Mouse (Mus musculus): ENCODE results near the gene Spata17. TPM values are rescaled to one million over a fixed set of nuclear protein-coding genes. Genes with fewer than 3 reads are reported as not detected.

The Spata17 gene
- polyA plus RNA-seq, 1 experiment from 2014 or later, result 0.86 TPM

DNA sequence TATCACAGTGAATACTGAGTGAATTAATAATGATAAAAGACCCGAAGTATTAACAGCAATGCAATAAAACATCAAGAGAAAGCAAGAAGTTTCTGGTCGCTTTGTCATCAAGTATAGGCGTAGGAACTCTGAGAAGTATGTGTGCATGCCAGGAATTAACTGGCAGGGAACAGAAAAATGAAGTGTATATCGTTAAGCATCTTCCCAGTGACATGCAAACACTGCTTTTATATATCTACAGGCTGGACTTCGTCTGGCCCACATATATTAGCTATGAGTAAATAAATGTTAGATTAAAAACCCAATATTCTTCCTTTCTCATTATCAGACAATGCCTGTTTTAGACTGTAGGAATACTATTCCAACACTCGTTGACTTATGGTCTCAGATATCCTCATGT is 9.8 kb downstream of the Spata17 start:
- H3K36me3 ChIP-seq (ENCODE audit: insufficient read depth, low read length), result no peaks in the 10 kb centered on the region
- no peak for ATAC-seq (replicated peaks; ENCODE audit: low FRiP score, low read depth)

GRCm38 (mm10) chr1:187178546-187178945 is 36.7 kb downstream of the Spata17 start:
- Histone ChIP-seq H3K4me3 (replicated peaks; ENCODE audit: low read depth, low read length) (no peak overlapping the region), H3K27ac (no peak overlapping the region), H3K9ac (ENCODE audit: low read depth, low read length) (no peak overlapping the region), H3K27me3 (ENCODE audit: insufficient read depth, low read length) (no peaks in the 10 kb centered on the region), H3K4me2 (ENCODE audit: low read length) (no peak overlapping the region), H3K9me3 (replicated peaks; ENCODE audit: low read length) (no peaks in the 10 kb centered on the region), H3K36me3 (ENCODE audit: insufficient read depth, low read length) (no peaks in the 10 kb centered on the region), H3K4me1 (replicated peaks; ENCODE audit: insufficient read depth, low read length) (no peaks in the 10 kb centered on the region)
- 83% methylated on average over 1 of the region's 1 CpGs for WGBS
- no peak for ATAC-seq (replicated peaks; ENCODE audit: low FRiP score, low read depth)
- no peak for DNase-seq (ENCODE audit: low spot score)
- TF ChIP-seq CTCF (IDR thresholded peaks at IDR 0.05; ENCODE audit: low read depth), result no peak

More for the DNA sequence above, 9.8 kb downstream of the Spata17 start:
- no peak for DNase-seq (ENCODE audit: low spot score)
- H3K9ac ChIP-seq (ENCODE audit: low read depth, low read length), result no peak overlapping the region
- no peak overlapping the region for H3K27ac ChIP-seq
- H3K4me3 ChIP-seq (replicated peaks; ENCODE audit: low read depth, low read length), result no peak overlapping the region
- no peak for TF ChIP-seq CTCF (IDR thresholded peaks at IDR 0.05; ENCODE audit: low read depth)
- no peak overlapping the region for H3K4me2 ChIP-seq (ENCODE audit: low read length)
- H3K27me3 ChIP-seq (ENCODE audit: insufficient read depth, low read length), result no peaks in the 10 kb centered on the region
- 69% methylated on average over 6 of the region's 6 CpGs for WGBS
- H3K4me1 ChIP-seq (replicated peaks; ENCODE audit: insufficient read depth, low read length), result no peaks in the 10 kb centered on the region
- no peaks in the 10 kb centered on the region for H3K9me3 ChIP-seq (replicated peaks; ENCODE audit: low read length)

DNA sequence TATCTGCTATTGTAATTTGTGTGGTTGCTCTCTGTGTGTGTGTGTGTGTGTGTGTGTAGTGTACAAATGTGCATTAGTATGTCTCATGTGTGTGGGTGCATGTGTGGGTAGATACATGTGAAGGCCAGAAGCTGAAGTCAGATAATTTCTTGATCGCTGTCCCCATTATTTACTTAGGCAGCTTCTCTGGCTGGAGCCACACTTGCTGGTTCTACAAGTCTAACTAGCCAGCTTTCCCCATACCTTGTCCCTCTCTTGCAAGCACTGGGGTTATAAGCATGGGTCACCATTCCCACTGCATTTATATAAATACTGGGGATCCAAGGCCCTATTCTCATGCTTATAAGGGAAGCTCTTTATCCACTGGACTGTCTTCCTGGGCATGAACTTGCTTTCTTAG is 39.3 kb downstream of the Spata17 start:
- no peak for DNase-seq (ENCODE audit: low spot score)
- H3K27me3 ChIP-seq (ENCODE audit: insufficient read depth, low read length), result no peaks in the 10 kb centered on the region
- no peak overlapping the region for H3K4me2 ChIP-seq (ENCODE audit: low read length)
- H3K9me3 ChIP-seq (replicated peaks; ENCODE audit: low read length), result no peaks in the 10 kb centered on the region
- no peak overlapping the region for H3K4me3 ChIP-seq (replicated peaks; ENCODE audit: low read depth, low read length)
- no peak for ATAC-seq (replicated peaks; ENCODE audit: low FRiP score, low read depth)
- 96% methylated on average over 1 of the region's 1 CpGs for WGBS
- no peak overlapping the region for H3K9ac ChIP-seq (ENCODE audit: low read depth, low read length)
- TF ChIP-seq CTCF (IDR thresholded peaks at IDR 0.05; ENCODE audit: low read depth), result no peak
- no peaks in the 10 kb centered on the region for H3K36me3 ChIP-seq (ENCODE audit: insufficient read depth, low read length)
- no peaks in the 10 kb centered on the region for H3K4me1 ChIP-seq (replicated peaks; ENCODE audit: insufficient read depth, low read length)
- H3K27ac ChIP-seq, result no peak overlapping the region

GRCm38 (mm10) chr1:187170361-187170760 is 44.9 kb downstream of the Spata17 start:
- H3K4me1 ChIP-seq (replicated peaks; ENCODE audit: insufficient read depth, low read length), result no peaks in the 10 kb centered on the region
- H3K27me3 ChIP-seq (ENCODE audit: insufficient read depth, low read length), result no peaks in the 10 kb centered on the region
- no peak overlapping the region for H3K9ac ChIP-seq (ENCODE audit: low read depth, low read length)
- ATAC-seq (replicated peaks; ENCODE audit: low FRiP score, low read depth) (no peak), DNase-seq (ENCODE audit: low spot score) (no peak)
- H3K27ac ChIP-seq, result no peak overlapping the region
- no peak overlapping the region for H3K4me3 ChIP-seq (replicated peaks; ENCODE audit: low read depth, low read length)
- 73% methylated on average over 3 of the region's 3 CpGs for WGBS
- no peak overlapping the region for H3K4me2 ChIP-seq (ENCODE audit: low read length)
- H3K9me3 ChIP-seq (replicated peaks; ENCODE audit: low read length), result no peaks in the 10 kb centered on the region
- TF ChIP-seq CTCF (IDR thresholded peaks at IDR 0.05; ENCODE audit: low read depth), result no peak
- no peaks in the 10 kb centered on the region for H3K36me3 ChIP-seq (ENCODE audit: insufficient read depth, low read length)

- Histone ChIP-seq H3K4me1 (replicated peaks; ENCODE audit: insufficient read depth, low read length) (no peaks in the 10 kb centered on the region), H3K4me2 (ENCODE audit: low read length) (no peak overlapping the region), H3K9ac (ENCODE audit: low read depth, low read length) (no peak overlapping the region), H3K27me3 (ENCODE audit: insufficient read depth, low read length) (no peaks in the 10 kb centered on the region), H3K27ac (no peak overlapping the region), H3K4me3 (replicated peaks; ENCODE audit: low read depth, low read length) (no peak overlapping the region), H3K36me3 (ENCODE audit: insufficient read depth, low read length) (no peaks in the 10 kb centered on the region), H3K9me3 (replicated peaks; ENCODE audit: low read length) (no peaks in the 10 kb centered on the region)
- no peak for TF ChIP-seq CTCF (IDR thresholded peaks at IDR 0.05; ENCODE audit: low read depth)
- no peak for DNase-seq (ENCODE audit: low spot score)
- no peak for ATAC-seq (replicated peaks; ENCODE audit: low FRiP score, low read depth)
- WGBS, result 74% methylated on average over 7 of the region's 7 CpGs
Measured at GRCm38 (mm10) chr1:187169646-187170045, 45.6 kb downstream of the Spata17 start.

- Histone ChIP-seq H3K9ac (ENCODE audit: low read depth, low read length) (no peak overlapping the region), H3K4me1 (replicated peaks; ENCODE audit: insufficient read depth, low read length) (no peaks in the 10 kb centered on the region), H3K27me3 (ENCODE audit: insufficient read depth, low read length) (no peaks in the 10 kb centered on the region), H3K27ac (no peak overlapping the region), H3K4me3 (replicated peaks; ENCODE audit: low read depth, low read length) (no peak overlapping the region), H3K36me3 (ENCODE audit: insufficient read depth, low read length) (no peaks in the 10 kb centered on the region), H3K9me3 (replicated peaks; ENCODE audit: low read length) (no peaks in the 10 kb centered on the region), H3K4me2 (ENCODE audit: low read length) (no peak overlapping the region)
- ATAC-seq (replicated peaks; ENCODE audit: low FRiP score, low read depth), result no peak
- no peak for DNase-seq (ENCODE audit: low spot score)
- no peak for TF ChIP-seq CTCF (IDR thresholded peaks at IDR 0.05; ENCODE audit: low read depth)
Measured at GRCm38 (mm10) chr1:187163571-187163970, 51.7 kb downstream of the Spata17 start.

GRCm38 (mm10) chr1:187155658-187156057 is 59.6 kb downstream of the Spata17 start:
- H3K36me3 ChIP-seq (ENCODE audit: insufficient read depth, low read length), result no peaks in the 10 kb centered on the region
- no peak for ATAC-seq (replicated peaks; ENCODE audit: low FRiP score, low read depth)
- no peak overlapping the region for H3K9ac ChIP-seq (ENCODE audit: low read depth, low read length)
- no peaks in the 10 kb centered on the region for H3K27me3 ChIP-seq (ENCODE audit: insufficient read depth, low read length)
- no peak for DNase-seq (ENCODE audit: low spot score)
- TF ChIP-seq CTCF (IDR thresholded peaks at IDR 0.05; ENCODE audit: low read depth), result no peak
- no peak overlapping the region for H3K4me3 ChIP-seq (replicated peaks; ENCODE audit: low read depth, low read length)
- no peak overlapping the region for H3K27ac ChIP-seq
- no peaks in the 10 kb centered on the region for H3K9me3 ChIP-seq (replicated peaks; ENCODE audit: low read length)
- no peaks in the 10 kb centered on the region for H3K4me1 ChIP-seq (replicated peaks; ENCODE audit: insufficient read depth, low read length)
- no peak overlapping the region for H3K4me2 ChIP-seq (ENCODE audit: low read length)

Measured in kidney, postnatal 0 days (tissue).